Mouse (Mus musculus) brain, embryonic 14.5 days (tissue): Measurements from ENCODE around the gene Cxcr5.

Source experiments
- CTCF ChIP-seq: fragments of 200-500 bp; IDR thresholded peaks from 2 replicates; pipeline ENCODE4 v1.5.1; 2012; ENCODE audit warnings: inconsistent platforms, mild to moderate bottlenecking, moderate library complexity, borderline replicate concordance; ENCODE audit not compliant: insufficient read depth, insufficient read length; ENCODE audit errors: extremely low read depth
- POLR2A ChIP-seq: fragments of 200-500 bp; IDR thresholded peaks from 2 replicates; pipeline ENCODE4 v1.6.1; 2012; ENCODE audit warnings: mild to moderate bottlenecking, inconsistent platforms, borderline replicate concordance; ENCODE audit not compliant: poor library complexity, insufficient read depth, insufficient read length, severe bottlenecking; ENCODE audit errors: extremely low read depth

- no peak for TF ChIP-seq POLR2A
- no peak for TF ChIP-seq CTCF
Measured at GRCm38 (mm10) chr9:44483510-44484044, 78.1 kb downstream of the Cxcr5 start.
